Mouse (Mus musculus): Measurements from ENCODE around the gene Pfkl. TPM values are rescaled to one million over a fixed set of nuclear protein-coding genes. Genes with fewer than 3 reads are reported as not detected.
A peak's percentile ranks its signal among the peaks of the same experiment; 100 is the strongest.
"Not testable (repeated sequence)": the region's sequence is repeated elsewhere in the genome, so short reads cannot be mapped to it uniquely, and the experiment has no call there.

The Pfkl gene
- polyA plus RNA-seq, 1 experiment from 2014 or later: 94.0 TPM

- Histone ChIP-seq H3K4me2 (no peak overlapping the region), H3K4me3 (replicated peaks) (no peak overlapping the region), H3K36me3 (no peaks in the 10 kb centered on the region), H3K27me3 (0 out of 2 replicates have a peak, but pooled peaks cover under 1% of the 10 kb centered on the region), H3K9ac (no peak overlapping the region), H3K27ac (no peak overlapping the region), H3K4me1 (replicated peaks) (no peaks in the 10 kb centered on the region), H3K9me3 (replicated peaks) (no peaks in the 10 kb centered on the region)
- no peak for ATAC-seq (ENCODE audit: low read depth)
- no peak for DNase-seq
- 63% methylated on average over 4 of the region's 4 CpGs for WGBS (ENCODE audit: insufficient replicate concordance)
Observed at GRCm38 (mm10) chr10:78037139-78037538, 27.3 kb upstream of the Pfkl start.

GRCm38 (mm10) chr10:78031987-78032386, 22.1 kb upstream of the Pfkl start:
- no peak overlapping the region for H3K9ac ChIP-seq
- ATAC-seq (ENCODE audit: low read depth): peak; percentile 36
- 0 out of 2 replicates have a peak, but pooled peaks cover 3% of the 10 kb centered on the region for H3K27me3 ChIP-seq
- no peak for DNase-seq
- no peaks in the 10 kb centered on the region for H3K36me3 ChIP-seq
- no peak overlapping the region for H3K27ac ChIP-seq
- H3K4me1 ChIP-seq (replicated peaks): no peaks in the 10 kb centered on the region
- H3K4me2 ChIP-seq: no peak overlapping the region
- 38% methylated on average over 2 of the region's 2 CpGs for WGBS (ENCODE audit: insufficient replicate concordance)
- no peak overlapping the region for H3K4me3 ChIP-seq (replicated peaks)
- no peaks in the 10 kb centered on the region for H3K9me3 ChIP-seq (replicated peaks)

GRCm38 (mm10) chr10:78029080-78029479, 19.2 kb upstream of the Pfkl start:
- ATAC-seq (ENCODE audit: low read depth) (no peak), DNase-seq (no peak)
- Histone ChIP-seq H3K4me1 (replicated peaks) (no peaks in the 10 kb centered on the region), H3K27ac (no peak overlapping the region), H3K9ac (no peak overlapping the region), H3K4me3 (replicated peaks) (no peak overlapping the region), H3K9me3 (replicated peaks) (no peaks in the 10 kb centered on the region), H3K4me2 (no peak overlapping the region), H3K27me3 (0 out of 2 replicates have a peak, but pooled peaks cover 3% of the 10 kb centered on the region), H3K36me3 (no peaks in the 10 kb centered on the region)
- 67% methylated on average over 1 of the region's 1 CpGs for WGBS (ENCODE audit: insufficient replicate concordance)

GRCm38 (mm10) chr10:78028129-78028528, 18.2 kb upstream of the Pfkl start:
- no peaks in the 10 kb centered on the region for H3K4me1 ChIP-seq (replicated peaks)
- 6% methylated on average over 5 of the region's 5 CpGs for WGBS (ENCODE audit: insufficient replicate concordance)
- no peak overlapping the region for H3K27ac ChIP-seq
- ATAC-seq (ENCODE audit: low read depth) (no peak), DNase-seq (peak; percentile 49)
- H3K36me3 ChIP-seq: no peaks in the 10 kb centered on the region
- no peak overlapping the region for H3K4me2 ChIP-seq
- H3K9me3 ChIP-seq (replicated peaks): no peaks in the 10 kb centered on the region
- H3K9ac ChIP-seq: no peak overlapping the region
- no peak overlapping the region for H3K4me3 ChIP-seq (replicated peaks)
- H3K27me3 ChIP-seq: 0 out of 2 replicates have a peak, but pooled peaks cover 3% of the 10 kb centered on the region

- H3K9ac ChIP-seq; H3K27ac ChIP-seq; H3K4me2 ChIP-seq; H3K4me1 ChIP-seq (replicated peaks); ATAC-seq (ENCODE audit: low read depth); H3K36me3 ChIP-seq; H3K4me3 ChIP-seq (replicated peaks); DNase-seq; H3K9me3 ChIP-seq (replicated peaks); H3K27me3 ChIP-seq: not testable (repeated sequence)
- 51% methylated on average over 6 of the region's 8 CpGs for WGBS (ENCODE audit: insufficient replicate concordance)
Observed at GRCm38 (mm10) chr10:78025453-78025852, 15.6 kb upstream of the Pfkl start.

GRCm38 (mm10) chr10:78019984-78020383, 10.1 kb upstream of the Pfkl start:
- H3K4me2 ChIP-seq; H3K9ac ChIP-seq; H3K27ac ChIP-seq; H3K4me3 ChIP-seq (replicated peaks); DNase-seq; H3K9me3 ChIP-seq (replicated peaks); H3K36me3 ChIP-seq; H3K27me3 ChIP-seq: not testable (repeated sequence)
- H3K4me1 ChIP-seq (replicated peaks): peaks cover 15% of the 10 kb centered on the region
- 0 out of 2 replicates have a peak, but pooled peaks have one; percentile 5 for ATAC-seq (ENCODE audit: low read depth)
- 94% methylated on average over 7 of the region's 11 CpGs for WGBS (ENCODE audit: insufficient replicate concordance)

GRCm38 (mm10) chr10:78019291-78019690, 9.4 kb upstream of the Pfkl start:
- Histone ChIP-seq H3K36me3 (no peaks in the 10 kb centered on the region), H3K4me2 (peak overlapping the region; percentile 61; the same call in 1 of the 2 replicates), H3K9ac (no peak overlapping the region), H3K4me1 (replicated peaks) (peaks cover 15% of the 10 kb centered on the region), H3K27me3 (0 out of 2 replicates have a peak, but pooled peaks cover 8% of the 10 kb centered on the region), H3K27ac (no peak overlapping the region), H3K4me3 (replicated peaks) (no peak overlapping the region; the same call in 1 of the 2 replicates), H3K9me3 (replicated peaks) (no peaks in the 10 kb centered on the region)
- ATAC-seq (ENCODE audit: low read depth): peak; percentile 26; the same call in 1 of the 2 replicates
- 77% methylated on average over 4 of the region's 4 CpGs for WGBS (ENCODE audit: insufficient replicate concordance)
- DNase-seq: no peak

GRCm38 (mm10) chr10:78018797-78019203, 8.9 kb upstream of the Pfkl start:
- DNase-seq: peak; percentile 71
- H3K9me3 ChIP-seq (replicated peaks): no peaks in the 10 kb centered on the region
- H3K36me3 ChIP-seq: no peaks in the 10 kb centered on the region
- H3K4me2 ChIP-seq: peak overlapping the region; percentile 61
- H3K27ac ChIP-seq: no peak overlapping the region
- peak overlapping the region; percentile 43 for H3K4me3 ChIP-seq (replicated peaks)
- H3K4me1 ChIP-seq (replicated peaks): peaks cover 15% of the 10 kb centered on the region
- H3K27me3 ChIP-seq: 0 out of 2 replicates have a peak, but pooled peaks cover 8% of the 10 kb centered on the region
- H3K9ac ChIP-seq: peak overlapping the region; percentile 55
- 14% methylated on average over 19 of the region's 19 CpGs for WGBS (ENCODE audit: insufficient replicate concordance)
- peak; percentile 82 for ATAC-seq (ENCODE audit: low read depth)

- peaks cover 21% of the 10 kb centered on the region for H3K4me1 ChIP-seq (replicated peaks)
- WGBS (ENCODE audit: insufficient replicate concordance): 50% methylated on average over 5 of the region's 5 CpGs
- H3K4me2 ChIP-seq: no peak overlapping the region
- H3K9ac ChIP-seq: no peak overlapping the region
- 0 out of 2 replicates have a peak, but pooled peaks cover 8% of the 10 kb centered on the region for H3K27me3 ChIP-seq
- no peaks in the 10 kb centered on the region for H3K9me3 ChIP-seq (replicated peaks)
- ATAC-seq (ENCODE audit: low read depth): no peak
- H3K27ac ChIP-seq: no peak overlapping the region
- DNase-seq: no peak
- H3K36me3 ChIP-seq: no peaks in the 10 kb centered on the region
- no peak overlapping the region for H3K4me3 ChIP-seq (replicated peaks)
Observed at GRCm38 (mm10) chr10:78016366-78016765, 6.5 kb upstream of the Pfkl start.

- peaks cover 27% of the 10 kb centered on the region for H3K4me1 ChIP-seq (replicated peaks)
- no peak overlapping the region for H3K4me2 ChIP-seq
- DNase-seq (no peak), ATAC-seq (ENCODE audit: low read depth) (no peak)
- H3K9me3 ChIP-seq (replicated peaks): no peaks in the 10 kb centered on the region
- no peak overlapping the region for H3K9ac ChIP-seq
- 78% methylated on average over 1 of the region's 1 CpGs for WGBS (ENCODE audit: insufficient replicate concordance)
- H3K4me3 ChIP-seq (replicated peaks): no peak overlapping the region
- H3K27me3 ChIP-seq: 0 out of 2 replicates have a peak, but pooled peaks cover 8% of the 10 kb centered on the region
- no peak overlapping the region for H3K27ac ChIP-seq
- no peaks in the 10 kb centered on the region for H3K36me3 ChIP-seq
Observed at GRCm38 (mm10) chr10:78015489-78015888, 5.6 kb upstream of the Pfkl start.

GRCm38 (mm10) chr10:78012661-78013495, 3.0 kb upstream of the Pfkl start:
- H3K27ac ChIP-seq: no peak overlapping the region
- no peaks in the 10 kb centered on the region for H3K36me3 ChIP-seq
- no peak overlapping the region for H3K4me2 ChIP-seq
- no peak overlapping the region for H3K4me3 ChIP-seq (replicated peaks)
- no peaks in the 10 kb centered on the region for H3K9me3 ChIP-seq (replicated peaks)
- 0 out of 2 replicates have a peak, but pooled peaks cover 8% of the 10 kb centered on the region for H3K27me3 ChIP-seq
- H3K9ac ChIP-seq: no peak overlapping the region
- 78% methylated on average over 18 of the region's 18 CpGs for WGBS (ENCODE audit: insufficient replicate concordance)
- no peak for DNase-seq
- H3K4me1 ChIP-seq (replicated peaks): peaks cover 28% of the 10 kb centered on the region
- no peak for ATAC-seq (ENCODE audit: low read depth)
